Mouse (Mus musculus) gastrocnemius, adult 8-10 months (tissue): ENCODE measurements around the gene Fam69a. TPM values are rescaled to one million over a fixed set of nuclear protein-coding genes. Genes with fewer than 3 reads are reported as not detected.

Source experiments
- DNase-seq, 2 experiments: peaks; one replicate each; pipeline ENCODE4 v3.0.0; 2022; ENCODE audit warnings: low spot score in 2 of 2
- total RNA-seq, 4 experiments: library from RNA; stranded (reverse); gene quantifications; 2 replicates each; pipeline ENCODE4 v1.2.4; 2022

The Fam69a gene
- total RNA-seq, 4 experiments from 2014 or later = 29.3 to 38.2 (median 31.6) TPM

DNA sequence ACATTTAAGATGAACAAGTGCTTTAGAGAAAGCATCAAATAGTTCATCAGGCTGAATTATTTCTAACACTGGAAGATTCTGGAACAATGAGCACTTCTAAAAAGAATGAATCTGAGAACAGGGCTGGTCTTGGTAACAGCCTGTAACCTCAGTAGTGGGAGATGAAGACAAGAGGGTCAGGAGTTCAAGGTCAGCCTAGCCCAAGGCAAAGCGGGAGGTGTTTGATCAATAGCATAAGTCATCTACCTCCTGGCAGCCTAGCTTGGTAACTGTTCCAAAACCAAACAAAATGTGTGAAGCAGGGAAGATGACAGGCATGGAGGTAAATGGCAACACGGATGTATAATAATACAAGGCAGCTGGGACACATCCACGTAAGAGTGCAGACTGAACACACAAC lies 122.9 kb downstream of the Fam69a start:
- DNase-seq = no peak

DNA sequence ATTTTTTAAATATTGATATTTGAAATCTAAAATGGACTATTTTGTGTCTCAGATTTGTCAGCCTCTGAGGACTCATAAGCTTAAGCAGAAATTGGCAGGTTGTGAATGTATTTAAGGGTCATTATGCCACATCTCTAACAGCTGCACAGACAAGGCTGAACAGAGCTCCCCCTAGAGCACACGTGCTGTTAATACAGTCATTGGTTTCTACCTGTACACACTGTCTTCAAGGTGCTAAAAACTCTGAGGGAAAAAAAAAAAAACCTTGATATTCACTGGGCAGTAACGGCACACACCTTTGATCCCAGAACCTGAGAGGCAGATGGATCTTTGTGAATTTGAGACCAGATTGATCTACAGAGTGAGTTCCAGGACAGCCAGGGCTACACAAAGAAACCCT lies 127.9 kb downstream of the Fam69a start:
- DNase-seq = no peak

Other genes starting within 250 kb of the Fam69a start
- gene Ube2d2b, start 157.0 kb downstream of the Fam69a start, total RNA-seq = not detected
- gene Evi5, start 112.0 kb downstream of the Fam69a start, total RNA-seq = 10 to 100 TPM; 16.1 to 19.3 (median 17.6) TPM
- gene Rpl5, start 86.6 kb downstream of the Fam69a start, total RNA-seq = 10 to 100 TPM; 33.4 to 46.0 (median 39.4) TPM
- 10 to 100 TPM in 3 of 4 experiments, 1 to 10 TPM in 1; 9.7 to 12.1 (median 11.3) TPM for gene Mtf2, start 78.6 kb upstream of the Fam69a start, total RNA-seq
- 10 to 100 TPM; 22.9 to 31.5 (median 26.8) TPM for gene Tmed5, start 145.5 kb upstream of the Fam69a start, total RNA-seq
- gene Ccdc18, start 145.8 kb upstream of the Fam69a start, total RNA-seq = under 1 TPM in 1 of 4 experiments, not detected in 3; 0.17 TPM